Mouse (Mus musculus) lung, postnatal 36 days (tissue): ENCODE measurements at regions not wholly inside any gene's neighbourhood (a gene's known extent, or its start where the extent isn't known, plus 50 kb on each side); places are given as distances from the start of the nearest gene placed in this dataset.

Experiments used
- DNase-seq: peaks from one replicate; pipeline ENCODE4 v3.0.0; 2022; ENCODE audit warnings: mixed read lengths

- no peak for DNase-seq
Observed at GRCm38 (mm10) chr7:133468346-133468745, 133.6 kb downstream of the Tex36 start.

GRCm38 (mm10) chr7:133467579-133467978, 134.4 kb downstream of the Tex36 start:
- DNase-seq, result no peak

- no peak for DNase-seq
Observed at GRCm38 (mm10) chr7:133459306-133459705, 142.7 kb downstream of the Tex36 start.

- peak; percentile 6 for DNase-seq
Observed at GRCm38 (mm10) chr7:133457436-133458324, 144.3 kb downstream of the Tex36 start.

- no peak for DNase-seq
Observed at GRCm38 (mm10) chr7:133450246-133450645, 151.7 kb downstream of the Tex36 start.

GRCm38 (mm10) chr7:133447079-133447478, 154.9 kb downstream of the Tex36 start:
- no peak for DNase-seq

- no peak for DNase-seq
Observed at GRCm38 (mm10) chr7:133441661-133442060, 160.3 kb downstream of the Tex36 start.

GRCm38 (mm10) chr7:133441169-133441568, 160.8 kb downstream of the Tex36 start:
- no peak for DNase-seq

GRCm38 (mm10) chr7:133440711-133441110, 161.2 kb downstream of the Tex36 start:
- DNase-seq, result no peak

GRCm38 (mm10) chr7:133440086-133440485, 161.9 kb downstream of the Tex36 start:
- DNase-seq, result no peak

GRCm38 (mm10) chr7:133438631-133439030, 163.3 kb downstream of the Tex36 start:
- DNase-seq, result peak; percentile 18

GRCm38 (mm10) chr7:133437866-133438265, 164.1 kb downstream of the Tex36 start:
- no peak for DNase-seq

- peak; percentile 52 for DNase-seq
Observed at GRCm38 (mm10) chr7:133435596-133436357, 166.2 kb downstream of the Tex36 start.

GRCm38 (mm10) chr7:133434027-133434820, 167.7 kb downstream of the Tex36 start:
- no peak for DNase-seq

- DNase-seq, result no peak
Observed at GRCm38 (mm10) chr7:133432343-133432742, 169.6 kb downstream of the Tex36 start.

- DNase-seq, result no peak
Observed at GRCm38 (mm10) chr7:133402072-133402471, 199.9 kb downstream of the Tex36 start.

GRCm38 (mm10) chr7:133400691-133401090, 201.3 kb downstream of the Tex36 start:
- DNase-seq, result no peak

- no peak for DNase-seq
Observed at GRCm38 (mm10) chr7:133388716-133389115, 213.2 kb downstream of the Tex36 start.

- no peak for DNase-seq
Observed at GRCm38 (mm10) chr7:133382032-133382712, 219.8 kb downstream of the Tex36 start.

- no peak for DNase-seq
Observed at GRCm38 (mm10) chr7:133379373-133379772, 222.6 kb downstream of the Tex36 start.

- peak; percentile 8 for DNase-seq
Observed at GRCm38 (mm10) chr7:133378338-133378737, 223.6 kb downstream of the Tex36 start.

- DNase-seq, result no peak
Observed at GRCm38 (mm10) chr7:133376833-133377484, 225.0 kb downstream of the Tex36 start.
